Mouse (Mus musculus): ENCODE measurements at regions not wholly inside any gene's neighbourhood (a gene's known extent, or its start where the extent isn't known, plus 50 kb on each side); places are given as distances from the start of the nearest gene placed in this dataset.
A peak's percentile ranks its signal among the peaks of the same experiment; 100 is the strongest.

DNA sequence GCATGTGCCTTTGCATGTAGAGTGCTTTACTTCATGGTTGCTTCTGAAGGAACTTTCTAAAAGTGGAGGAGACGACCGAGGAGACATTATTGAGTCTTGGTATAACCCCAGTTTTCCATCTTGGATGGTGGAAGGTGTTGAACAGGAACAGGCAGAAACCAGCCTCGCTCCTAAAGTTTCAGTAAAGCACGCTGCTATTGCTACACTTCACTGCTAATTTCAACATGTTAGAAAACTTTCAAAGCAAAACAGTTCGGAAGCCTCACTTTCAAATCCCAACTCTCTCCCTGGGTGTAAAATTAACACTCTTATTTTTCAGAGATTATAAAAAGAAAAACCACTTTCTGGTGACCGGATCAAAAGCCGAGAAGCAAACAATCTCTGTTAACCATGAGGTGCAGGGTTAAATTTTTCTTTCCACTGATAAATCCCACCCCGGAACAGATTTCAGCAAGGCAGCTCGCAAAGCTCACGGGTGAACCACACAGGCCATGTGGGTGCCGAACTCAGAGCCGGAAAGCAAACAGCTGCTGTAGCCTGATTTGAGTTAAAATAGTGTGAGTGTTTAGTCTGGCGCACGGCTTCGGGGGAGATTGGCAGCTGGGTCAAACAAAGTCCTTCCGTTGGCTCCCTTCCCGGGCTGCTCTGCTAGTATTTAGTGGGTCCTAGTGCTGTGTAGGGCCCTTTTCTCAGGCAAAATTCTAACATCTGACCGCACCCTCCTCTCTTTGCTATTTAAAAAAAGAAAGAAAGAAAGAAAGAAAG lies 102.2 kb downstream of the Gm11146 start:
- peaks cover 15% of the 10 kb centered on the region for H3K4me1 ChIP-seq (replicated peaks)
- peak overlapping the region; percentile 29 for H3K9ac ChIP-seq
- H3K4me2 ChIP-seq, result peak overlapping the region; percentile 62
- 24% methylated on average over 18 of the region's 18 CpGs for WGBS
- peak overlapping the region; percentile 88 for H3K27ac ChIP-seq
- H3K4me3 ChIP-seq, result peak overlapping the region; percentile 47
- no peaks in the 10 kb centered on the region for H3K36me3 ChIP-seq
- ATAC-seq (replicated peaks; ENCODE audit: insufficient number of reproducible peaks, insufficient read depth, low FRiP score, low read depth), result peak; percentile 92
- no peaks in the 10 kb centered on the region for H3K9me3 ChIP-seq (replicated peaks)
- H3K27me3 ChIP-seq, result no peaks in the 10 kb centered on the region

DNA sequence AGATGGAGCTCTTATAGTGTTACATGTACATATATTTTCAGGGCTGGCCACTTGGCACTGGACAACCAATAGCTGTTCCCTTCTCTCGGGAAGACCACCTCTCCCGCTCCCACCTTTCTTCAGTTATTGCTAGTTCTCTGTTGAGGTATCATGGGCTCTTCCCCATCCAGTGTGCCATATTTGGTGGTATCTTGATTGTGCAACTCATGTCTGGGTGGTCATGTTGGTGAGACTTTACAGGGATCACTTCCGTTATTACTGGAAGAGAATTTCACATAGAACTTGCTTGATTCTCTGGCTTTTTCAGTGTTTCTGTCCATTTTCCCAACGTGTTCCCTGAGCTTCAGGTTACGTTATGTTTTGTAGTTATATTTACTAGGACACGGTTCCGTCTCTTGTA lies 106.6 kb downstream of the Gm11146 start:
- WGBS, result 94% methylated on average over 7 of the region's 7 CpGs
- H3K27me3 ChIP-seq, result no peaks in the 10 kb centered on the region
- H3K27ac ChIP-seq, result no peak overlapping the region
- no peak overlapping the region for H3K4me2 ChIP-seq
- H3K9ac ChIP-seq, result no peak overlapping the region
- H3K36me3 ChIP-seq, result no peaks in the 10 kb centered on the region
- no peaks in the 10 kb centered on the region for H3K9me3 ChIP-seq (replicated peaks)
- H3K4me1 ChIP-seq (replicated peaks), result peaks cover 16% of the 10 kb centered on the region
- ATAC-seq (replicated peaks; ENCODE audit: insufficient number of reproducible peaks, insufficient read depth, low FRiP score, low read depth), result no peak
- H3K4me3 ChIP-seq, result no peak overlapping the region

DNA sequence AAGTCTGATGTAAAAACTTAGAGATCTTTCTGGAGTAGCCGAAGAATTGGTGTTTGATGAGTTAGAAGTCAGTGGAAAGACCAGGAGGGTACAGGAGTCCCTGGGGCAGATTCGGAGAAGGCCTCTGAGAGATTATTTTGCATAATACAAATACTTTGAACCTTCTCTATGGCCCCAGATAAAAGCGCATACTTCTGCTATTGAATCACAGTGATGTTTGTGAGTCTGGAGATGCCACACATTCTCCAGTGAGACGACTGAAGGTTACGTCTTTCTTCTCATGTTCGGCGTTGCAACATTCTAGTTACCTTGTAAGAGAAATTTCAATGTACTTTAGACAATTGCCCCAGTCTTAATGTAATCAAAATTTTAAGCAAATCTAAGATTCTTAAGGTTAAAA lies 107.9 kb downstream of the Gm11146 start:
- H3K36me3 ChIP-seq, result no peaks in the 10 kb centered on the region
- H3K9me3 ChIP-seq (replicated peaks), result no peaks in the 10 kb centered on the region
- H3K27me3 ChIP-seq, result no peaks in the 10 kb centered on the region
- H3K27ac ChIP-seq, result peak overlapping the region; percentile 66
- H3K9ac ChIP-seq, result no peak overlapping the region
- peaks cover 11% of the 10 kb centered on the region for H3K4me1 ChIP-seq (replicated peaks)
- no peak overlapping the region for H3K4me3 ChIP-seq
- WGBS, result 34% methylated on average over 7 of the region's 7 CpGs
- peak overlapping the region; percentile 29; the same call in 1 of the 2 replicates for H3K4me2 ChIP-seq
- ATAC-seq (replicated peaks; ENCODE audit: insufficient number of reproducible peaks, insufficient read depth, low FRiP score, low read depth), result 0 out of 2 replicates have a peak, but pooled peaks have one; percentile 50

GRCm38 (mm10) chr16:77488155-77488554 lies 113.7 kb downstream of the Gm11146 start:
- ATAC-seq (replicated peaks; ENCODE audit: insufficient number of reproducible peaks, insufficient read depth, low FRiP score, low read depth), result no peak
- Histone ChIP-seq H3K27ac (no peak overlapping the region), H3K9ac (no peak overlapping the region), H3K9me3 (replicated peaks) (no peaks in the 10 kb centered on the region), H3K4me1 (replicated peaks) (no peaks in the 10 kb centered on the region), H3K36me3 (no peaks in the 10 kb centered on the region), H3K27me3 (no peaks in the 10 kb centered on the region), H3K4me2 (no peak overlapping the region), H3K4me3 (no peak overlapping the region)
- 89% methylated on average over 1 of the region's 1 CpGs for WGBS

GRCm38 (mm10) chr16:77479812-77480211 lies 122.1 kb downstream of the Gm11146 start:
- no peaks in the 10 kb centered on the region for H3K9me3 ChIP-seq (replicated peaks)
- ATAC-seq (replicated peaks; ENCODE audit: insufficient number of reproducible peaks, insufficient read depth, low FRiP score, low read depth), result no peak
- H3K4me1 ChIP-seq (replicated peaks), result 0 out of 2 replicates have a peak, but pooled peaks cover 6% of the 10 kb centered on the region
- no peak overlapping the region for H3K9ac ChIP-seq
- H3K36me3 ChIP-seq, result no peaks in the 10 kb centered on the region
- H3K4me2 ChIP-seq, result no peak overlapping the region; the same call in 1 of the 2 replicates
- no peak overlapping the region for H3K27ac ChIP-seq
- no peaks in the 10 kb centered on the region for H3K27me3 ChIP-seq
- 23% methylated on average over 7 of the region's 7 CpGs for WGBS
- H3K4me3 ChIP-seq, result no peak overlapping the region

DNA sequence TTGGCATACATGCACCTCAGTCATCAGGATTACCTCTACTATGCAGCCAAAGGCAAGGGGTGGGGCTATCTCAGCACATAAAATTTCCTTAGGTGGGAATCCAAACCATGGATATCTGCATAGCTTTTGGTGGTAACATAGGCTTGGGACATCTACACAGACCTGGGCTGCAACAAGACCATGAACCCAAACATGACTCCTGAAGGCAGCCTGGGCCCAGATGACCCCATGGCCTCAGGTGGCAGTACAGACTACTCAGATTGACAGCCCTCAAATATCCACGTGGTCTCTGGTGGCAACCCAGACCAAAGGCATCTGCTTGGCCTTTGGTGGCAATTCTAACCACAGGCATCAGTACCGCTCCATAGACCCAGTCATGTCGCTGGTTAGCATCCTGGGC lies 130.0 kb downstream of the Gm11146 start:
- H3K4me2 ChIP-seq, result no peak overlapping the region
- no peak overlapping the region for H3K4me3 ChIP-seq
- ATAC-seq (replicated peaks; ENCODE audit: insufficient number of reproducible peaks, insufficient read depth, low FRiP score, low read depth), result no peak
- H3K27ac ChIP-seq, result no peak overlapping the region
- no peaks in the 10 kb centered on the region for H3K27me3 ChIP-seq
- no peaks in the 10 kb centered on the region for H3K36me3 ChIP-seq
- 92% methylated on average over 3 of the region's 3 CpGs for WGBS
- H3K9me3 ChIP-seq (replicated peaks), result no peaks in the 10 kb centered on the region
- H3K9ac ChIP-seq, result no peak overlapping the region
- 0 out of 2 replicates have a peak, but pooled peaks cover 4% of the 10 kb centered on the region for H3K4me1 ChIP-seq (replicated peaks)

GRCm38 (mm10) chr16:77469903-77470302 lies 132.0 kb downstream of the Gm11146 start:
- H3K4me1 ChIP-seq (replicated peaks), result no peaks in the 10 kb centered on the region
- no peak overlapping the region for H3K4me3 ChIP-seq
- H3K27me3 ChIP-seq, result no peaks in the 10 kb centered on the region
- no peaks in the 10 kb centered on the region for H3K9me3 ChIP-seq (replicated peaks)
- no peak overlapping the region for H3K27ac ChIP-seq
- no peaks in the 10 kb centered on the region for H3K36me3 ChIP-seq
- no peak overlapping the region for H3K9ac ChIP-seq
- ATAC-seq (replicated peaks; ENCODE audit: insufficient number of reproducible peaks, insufficient read depth, low FRiP score, low read depth), result no peak
- 75% methylated on average over 4 of the region's 4 CpGs for WGBS
- no peak overlapping the region for H3K4me2 ChIP-seq

GRCm38 (mm10) chr16:77469328-77469875 lies 132.5 kb downstream of the Gm11146 start:
- 84% methylated on average over 6 of the region's 6 CpGs for WGBS
- Histone ChIP-seq H3K4me3 (no peak overlapping the region), H3K4me1 (replicated peaks) (no peaks in the 10 kb centered on the region), H3K9ac (no peak overlapping the region), H3K36me3 (no peaks in the 10 kb centered on the region), H3K4me2 (no peak overlapping the region), H3K27me3 (no peaks in the 10 kb centered on the region), H3K27ac (no peak overlapping the region), H3K9me3 (replicated peaks) (no peaks in the 10 kb centered on the region)
- no peak for ATAC-seq (replicated peaks; ENCODE audit: insufficient number of reproducible peaks, insufficient read depth, low FRiP score, low read depth)

GRCm38 (mm10) chr16:77467216-77467615 lies 134.7 kb downstream of the Gm11146 start:
- Histone ChIP-seq H3K4me3 (no peak overlapping the region), H3K9me3 (replicated peaks) (no peaks in the 10 kb centered on the region), H3K36me3 (no peaks in the 10 kb centered on the region), H3K27ac (no peak overlapping the region), H3K27me3 (no peaks in the 10 kb centered on the region), H3K9ac (no peak overlapping the region), H3K4me2 (no peak overlapping the region), H3K4me1 (replicated peaks) (no peaks in the 10 kb centered on the region)
- no peak for ATAC-seq (replicated peaks; ENCODE audit: insufficient number of reproducible peaks, insufficient read depth, low FRiP score, low read depth)
- 82% methylated on average over 12 of the region's 12 CpGs for WGBS

DNA sequence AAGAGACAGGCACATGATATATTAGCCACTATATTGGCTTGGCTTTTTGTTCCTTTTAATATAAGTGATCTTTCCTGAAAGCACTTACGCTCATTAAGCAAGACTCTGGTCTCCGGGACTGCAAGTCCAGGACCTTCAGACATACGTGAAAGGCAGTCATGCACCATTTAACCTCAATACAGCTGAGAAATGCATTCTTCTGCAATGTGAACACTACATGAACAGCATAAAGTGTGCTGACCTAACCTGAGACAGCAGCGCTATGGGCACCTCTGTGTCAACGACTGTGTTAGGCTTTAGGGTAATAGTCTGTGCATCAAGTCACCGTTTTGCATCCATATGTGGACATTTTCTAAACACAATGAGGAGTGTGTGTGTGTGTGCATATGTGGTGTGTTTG lies 137.3 kb downstream of the Gm11146 start:
- Histone ChIP-seq H3K9me3 (replicated peaks) (no peaks in the 10 kb centered on the region), H3K4me2 (no peak overlapping the region), H3K4me3 (no peak overlapping the region), H3K27me3 (no peaks in the 10 kb centered on the region), H3K4me1 (replicated peaks) (no peaks in the 10 kb centered on the region), H3K27ac (no peak overlapping the region), H3K9ac (no peak overlapping the region), H3K36me3 (no peaks in the 10 kb centered on the region)
- WGBS, result 87% methylated on average over 6 of the region's 6 CpGs
- no peak for ATAC-seq (replicated peaks; ENCODE audit: insufficient number of reproducible peaks, insufficient read depth, low FRiP score, low read depth)

DNA sequence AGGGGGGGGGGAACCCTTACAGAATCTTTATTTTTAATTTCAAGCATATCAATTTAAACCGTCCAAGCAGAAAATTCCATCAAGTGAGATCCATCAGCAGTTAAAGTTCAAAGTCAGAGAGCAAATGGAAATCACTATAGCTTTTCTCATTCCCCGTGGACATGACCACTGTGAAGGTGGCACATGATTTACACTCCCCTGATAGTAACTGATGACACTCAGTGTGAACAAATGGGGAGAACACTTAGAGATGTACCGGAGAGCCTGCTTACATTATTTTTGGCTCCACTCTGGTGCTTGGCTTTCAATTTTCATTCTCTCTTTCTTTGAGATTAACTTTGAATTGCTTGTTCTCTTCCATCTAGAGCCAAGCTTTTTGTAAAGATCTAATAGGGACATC lies 140.0 kb downstream of the Gm11146 start:
- H3K36me3 ChIP-seq, result no peaks in the 10 kb centered on the region
- no peak overlapping the region for H3K4me2 ChIP-seq
- H3K9me3 ChIP-seq (replicated peaks), result no peaks in the 10 kb centered on the region
- H3K4me1 ChIP-seq (replicated peaks), result no peaks in the 10 kb centered on the region
- H3K4me3 ChIP-seq, result no peak overlapping the region
- no peak for ATAC-seq (replicated peaks; ENCODE audit: insufficient number of reproducible peaks, insufficient read depth, low FRiP score, low read depth)
- WGBS, result 53% methylated on average over 3 of the region's 3 CpGs
- H3K27me3 ChIP-seq, result no peaks in the 10 kb centered on the region
- no peak overlapping the region for H3K27ac ChIP-seq
- no peak overlapping the region for H3K9ac ChIP-seq

- Histone ChIP-seq H3K36me3 (no peaks in the 10 kb centered on the region), H3K9me3 (replicated peaks) (no peaks in the 10 kb centered on the region), H3K27ac (no peak overlapping the region), H3K4me3 (no peak overlapping the region), H3K9ac (no peak overlapping the region), H3K4me2 (no peak overlapping the region), H3K4me1 (replicated peaks) (no peaks in the 10 kb centered on the region), H3K27me3 (no peaks in the 10 kb centered on the region)
- 72% methylated on average over 1 of the region's 1 CpGs for WGBS
- ATAC-seq (replicated peaks; ENCODE audit: insufficient number of reproducible peaks, insufficient read depth, low FRiP score, low read depth), result no peak
Observed at GRCm38 (mm10) chr16:77461459-77461858, 140.4 kb downstream of the Gm11146 start.
